Mouse (Mus musculus) layer of hippocampus, postnatal 10 days (tissue): ENCODE results near the gene Sh2b1. TPM values are rescaled to one million over a fixed set of nuclear protein-coding genes. Genes with fewer than 3 reads are reported as not detected.
A peak's percentile ranks its signal among the peaks of the same experiment; 100 is the strongest.

ENCODE experiments used
- DNase-seq, 2 experiments: peaks; one replicate each; pipeline ENCODE4 v3.0.0; 2021; ENCODE audit warnings: low spot score in 2 of 2
- total RNA-seq, 2 experiments: library from RNA; stranded (reverse); gene quantifications; 2 replicates each; pipeline ENCODE4 v1.2.3; 2021

The Sh2b1 gene
- total RNA-seq, 2 experiments from 2014 or later: 68.1 to 69.6 TPM

GRCm38 (mm10) chr7:126458225-126458624, 17.0 kb downstream of the Sh2b1 start:
- DNase-seq: no peak

- DNase-seq: no peak
Measured at GRCm38 (mm10) chr7:126456382-126457266, 18.6 kb downstream of the Sh2b1 start.

- no peak for DNase-seq
Measured at GRCm38 (mm10) chr7:126455242-126455641, 20.0 kb downstream of the Sh2b1 start.

DNA sequence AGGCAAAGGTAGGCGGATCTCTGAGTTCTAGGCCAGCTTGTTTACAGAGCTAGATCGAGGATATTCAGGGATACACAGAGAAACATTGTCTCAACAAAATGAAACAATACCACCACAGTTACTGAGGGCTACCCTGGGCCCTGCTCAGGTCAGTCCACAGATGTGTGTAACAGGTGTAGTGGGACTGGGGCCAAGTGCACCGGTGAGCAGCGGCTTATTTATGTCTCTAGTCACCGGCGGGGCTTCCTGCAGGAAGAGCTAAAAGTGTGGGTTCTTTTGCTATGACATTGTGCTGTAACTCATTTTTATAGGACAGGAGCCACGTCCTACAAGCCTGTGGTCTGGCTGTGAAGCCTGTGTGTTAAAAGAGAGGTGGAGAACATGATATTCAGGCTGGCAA, 21.4 kb downstream of the Sh2b1 start:
- DNase-seq: no peak

DNA sequence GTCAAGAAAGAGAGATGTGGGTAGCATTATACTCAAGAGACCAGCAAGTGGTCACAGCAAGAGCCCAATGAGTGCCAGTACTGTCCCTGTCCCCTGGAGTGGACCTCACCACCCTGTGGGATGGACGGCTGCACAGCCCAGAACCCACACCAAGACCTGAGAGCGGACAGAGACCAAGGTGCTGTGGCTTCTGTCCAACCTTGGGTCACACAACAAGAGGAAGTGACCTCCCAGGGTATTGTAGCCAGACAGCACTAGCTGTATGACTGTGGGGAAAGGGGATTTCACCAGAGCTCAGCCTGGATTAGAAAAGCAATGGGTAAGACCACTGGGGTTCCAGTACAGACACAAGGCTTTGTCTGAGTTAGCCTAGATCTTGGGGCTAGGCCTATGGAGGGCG, 23.0 kb downstream of the Sh2b1 start:
- no peak for DNase-seq

DNA sequence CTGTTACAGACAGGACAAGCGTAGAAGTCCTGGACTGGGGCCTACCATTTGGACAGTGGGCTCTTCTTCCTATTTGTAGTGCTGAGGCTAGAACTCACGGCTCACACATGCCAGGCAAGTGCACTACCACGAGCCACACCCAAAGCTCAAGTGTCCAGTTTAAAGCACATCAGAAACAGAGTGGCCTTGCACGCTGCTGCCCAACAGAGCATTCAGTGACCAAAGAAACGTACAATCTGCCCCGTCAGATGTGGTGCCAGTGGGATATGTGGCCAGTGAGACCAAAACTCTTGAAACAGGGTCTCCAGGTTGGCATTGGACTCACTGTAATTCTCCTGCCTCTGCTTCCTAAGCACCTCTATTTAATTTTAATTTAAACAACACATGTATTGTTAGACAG, 24.6 kb downstream of the Sh2b1 start:
- DNase-seq: no peak

GRCm38 (mm10) chr7:126449991-126450390, 25.2 kb downstream of the Sh2b1 start:
- no peak for DNase-seq

GRCm38 (mm10) chr7:126448481-126448880, 26.7 kb downstream of the Sh2b1 start:
- DNase-seq: no peak

- DNase-seq: no peak
Measured at GRCm38 (mm10) chr7:126446217-126446616, 29.0 kb downstream of the Sh2b1 start.

GRCm38 (mm10) chr7:126445104-126445815, 30.0 kb downstream of the Sh2b1 start:
- no peak for DNase-seq

DNA sequence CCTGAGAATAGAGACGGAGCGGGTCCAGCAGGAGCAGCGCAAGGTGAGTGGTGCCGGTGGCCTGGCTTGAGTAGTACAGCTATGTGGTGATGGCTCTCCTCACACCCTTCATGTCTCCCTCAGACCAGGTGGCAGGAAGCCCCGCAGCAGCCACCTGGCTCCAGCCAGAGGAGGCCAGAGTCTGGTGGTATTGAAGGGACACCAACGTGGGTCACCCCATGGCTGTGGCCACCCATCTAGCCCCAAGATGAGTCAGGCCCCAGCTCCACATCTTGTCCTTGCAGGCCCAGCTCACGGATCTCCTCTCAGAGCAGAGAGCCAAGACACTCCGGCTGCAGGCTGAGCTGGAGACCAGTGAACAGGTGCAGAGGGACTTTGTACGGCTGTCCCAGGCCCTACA, 30.7 kb downstream of the Sh2b1 start:
- DNase-seq: no peak

DNA sequence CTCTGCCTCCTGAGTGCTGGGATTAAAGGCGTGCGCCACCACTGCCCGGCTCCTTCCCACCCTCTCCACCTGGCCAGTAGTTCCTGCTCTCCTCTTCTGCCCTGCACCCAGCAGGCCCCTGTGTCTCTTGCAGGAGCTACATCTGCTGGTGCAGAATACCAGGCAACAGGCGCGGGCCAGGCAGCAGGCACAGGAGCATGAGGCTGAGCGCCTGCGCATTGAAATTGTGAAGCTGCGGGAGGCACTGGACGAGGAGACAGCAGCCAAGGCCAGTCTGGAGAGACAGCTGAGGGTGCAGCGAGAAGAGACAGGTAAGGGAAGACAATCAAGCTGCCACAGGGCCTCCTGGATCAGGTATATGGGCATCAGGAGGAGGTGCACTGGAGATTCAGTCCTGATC, 31.2 kb downstream of the Sh2b1 start:
- DNase-seq: no peak

- no peak for DNase-seq
Measured at GRCm38 (mm10) chr7:126440134-126440533, 35.1 kb downstream of the Sh2b1 start.

GRCm38 (mm10) chr7:126436851-126437250, 38.4 kb downstream of the Sh2b1 start:
- peak; percentile 65 to 69 for DNase-seq

GRCm38 (mm10) chr7:126435801-126436200, 39.4 kb downstream of the Sh2b1 start:
- no peak for DNase-seq

GRCm38 (mm10) chr7:126434726-126435125, 40.5 kb downstream of the Sh2b1 start:
- DNase-seq: no peak

DNA sequence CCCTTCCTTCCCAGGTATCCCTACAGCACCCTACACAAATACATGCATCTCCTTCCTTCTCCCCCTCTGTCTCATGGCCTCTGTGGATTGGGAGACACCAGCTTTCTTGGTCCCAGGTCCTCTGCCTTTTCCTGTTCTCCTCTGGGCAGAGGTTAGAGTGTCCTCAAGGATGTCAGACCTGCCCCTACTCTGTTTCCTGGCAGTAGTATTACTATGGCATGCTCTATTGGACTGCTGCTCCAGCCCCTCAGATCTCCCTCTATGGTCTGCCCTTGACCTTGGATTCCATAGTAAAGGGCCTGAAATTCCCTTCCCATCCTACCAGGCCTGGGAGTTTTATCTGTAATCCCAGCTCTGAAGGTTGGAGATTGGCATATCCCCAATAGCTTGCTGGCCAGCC, 45.1 kb downstream of the Sh2b1 start:
- DNase-seq: no peak

DNA sequence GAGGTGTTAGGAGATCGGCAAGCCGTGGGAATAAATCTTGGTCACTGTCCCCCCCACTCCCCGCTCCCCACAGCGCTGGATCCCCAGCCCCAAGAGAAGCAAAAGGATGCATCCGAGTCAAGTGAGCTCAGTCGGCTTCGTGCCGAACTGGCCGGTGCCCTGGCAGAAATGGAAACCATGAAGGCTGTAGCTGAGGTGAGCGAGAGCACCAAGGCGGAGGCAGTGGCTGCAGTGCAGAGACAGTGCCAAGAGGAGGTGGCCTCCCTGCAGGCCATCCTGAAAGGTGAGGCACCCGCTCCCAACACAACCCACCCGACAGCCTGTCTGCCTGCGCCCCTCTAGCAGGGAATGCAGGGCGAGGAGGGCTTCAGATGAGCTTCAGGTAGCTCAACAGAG, 45.7 kb downstream of the Sh2b1 start:
- no peak for DNase-seq

- peak; percentile 98 to 99 for DNase-seq
Measured at GRCm38 (mm10) chr7:126428631-126429502, 46.4 kb downstream of the Sh2b1 start, which contains the start of gene Rabep2. Rabep2 (plus strand) TSS chr7:126428759.

GRCm38 (mm10) chr7:126428154-126428553, 47.1 kb downstream of the Sh2b1 start:
- DNase-seq: no peak

GRCm38 (mm10) chr7:126427323-126427860, 47.8 kb downstream of the Sh2b1 start:
- DNase-seq: no peak
